Mouse (Mus musculus) C2C12 (cell line): ENCODE measurements around the gene St3gal4.

Experiments used
- CEBPB ChIP-seq: IDR thresholded peaks from one replicate; pipeline ENCODE4 v1.6.1; 2011; ENCODE audit warnings: low read depth, mild to moderate bottlenecking, control low read depth, moderate library complexity
- CTCF ChIP-seq: IDR thresholded peaks from one replicate; pipeline ENCODE4 v1.5.1; 2011; ENCODE audit not compliant: control insufficient read depth, insufficient read depth, insufficient read length
- FOSL1 ChIP-seq: IDR thresholded peaks from one replicate; pipeline ENCODE4 v1.8.0; 2011; ENCODE audit warnings: mild to moderate bottlenecking, low read length; ENCODE audit not compliant: poor library complexity, insufficient read depth, severe bottlenecking
- MYOG ChIP-seq: IDR thresholded peaks from one replicate; pipeline ENCODE4 v1.6.1; 2011; ENCODE audit not compliant: control insufficient read depth, insufficient read length; ENCODE audit errors: extremely low read depth
- USF1 ChIP-seq: IDR thresholded peaks from one replicate; pipeline ENCODE4 v1.6.1; 2011; ENCODE audit warnings: low read depth, mild to moderate bottlenecking, control low read depth, moderate library complexity

DNA sequence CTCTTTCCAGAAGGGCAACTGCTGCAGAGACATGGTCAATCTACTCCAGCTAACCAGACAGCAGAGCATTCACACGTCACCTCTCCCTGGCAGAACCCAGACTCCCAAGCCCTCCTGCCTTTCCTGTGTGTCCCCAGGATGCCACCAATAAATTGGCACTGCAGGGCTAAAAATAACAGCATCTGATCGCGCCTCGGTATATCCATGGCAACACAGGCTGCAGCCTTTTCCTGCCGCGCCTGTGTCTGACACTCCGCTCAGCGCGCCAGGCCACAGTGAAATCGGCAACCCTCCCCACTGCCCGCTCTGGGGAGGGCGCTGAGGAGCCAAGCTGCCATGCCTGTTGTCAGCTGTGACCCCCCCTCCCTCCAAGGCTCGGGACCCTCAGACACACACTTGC is 101.5 kb downstream of the St3gal4 start:
- TF ChIP-seq CTCF (no peak), CEBPB (no peak), MYOG (no peak), USF1 (no peak), FOSL1 (no peak)
